Mouse (Mus musculus) liver, embryonic 13.5 days (tissue): ENCODE measurements around the gene Spo11. TPM values are rescaled to one million over a fixed set of nuclear protein-coding genes. Genes with fewer than 3 reads are reported as not detected.
A peak's percentile ranks its signal among the peaks of the same experiment; 100 is the strongest.

Experiments used
- ATAC-seq: fragments of 200-750 bp; cut with Nextera tagmentation; 2 replicates; pipeline ENCODE4 v1.8.0; 2017; ENCODE audit warnings: low read depth, mild to moderate bottlenecking, moderate number of reproducible peaks, moderate library complexity
- DNase-seq: peaks from one replicate; pipeline ENCODE4 v3.0.0; 2022
- H3K27ac ChIP-seq: fragments of 300-500 bp; sonication (generic); 2 replicates; pipeline ENCODE4 v1.5.1; 2015; ENCODE audit warnings: moderate library complexity, mild to moderate bottlenecking, inconsistent platforms
- H3K27me3 ChIP-seq: fragments of 300-500 bp; sonication (generic); 2 replicates; pipeline ENCODE4 v1.6.1; 2015; ENCODE audit warnings: mild to moderate bottlenecking, inconsistent platforms
- H3K36me3 ChIP-seq: fragments of 300-500 bp; sonication (generic); 2 replicates; pipeline ENCODE4 v1.6.1; 2015; ENCODE audit warnings: mild to moderate bottlenecking, inconsistent platforms
- H3K4me1 ChIP-seq: fragments of 300-500 bp; sonication (generic); replicated peaks from 2 replicates; pipeline ENCODE4 v1.6.1; 2015; ENCODE audit warnings: inconsistent platforms
- H3K4me2 ChIP-seq: fragments of 300-500 bp; sonication (generic); 2 replicates; pipeline ENCODE4 v1.6.1; 2015; ENCODE audit warnings: inconsistent platforms, mild to moderate bottlenecking, moderate library complexity
- H3K4me3 ChIP-seq: fragments of 300-500 bp; sonication (generic); replicated peaks from 2 replicates; pipeline ENCODE4 v1.5.1; 2015; ENCODE audit warnings: mild to moderate bottlenecking, inconsistent platforms
- H3K9ac ChIP-seq: fragments of 300-500 bp; sonication (generic); 2 replicates; pipeline ENCODE4 v1.6.1; 2015; ENCODE audit warnings: mild to moderate bottlenecking, inconsistent platforms
- H3K9me3 ChIP-seq: fragments of 300-500 bp; sonication (generic); replicated peaks from 2 replicates; pipeline ENCODE4 v1.6.1; 2016; ENCODE audit warnings: inconsistent platforms
- whole genome bisulfite sequencing: fragments of 180-500 bp; shearing (Covaris S2); methylation state at CpG from one replicate; pipeline ENCODE4 v1.1.7; 2015; ENCODE audit not compliant: insufficient replicate concordance; 5-methylcytosine and 5-hydroxymethylcytosine counted together
- polyA plus RNA-seq: library from polyadenylated mRNA; unstranded; fragments of >200 nt; fragmentation: Nextera tagmentation; extraction: Ambion mirVana; gene quantifications from 2 replicates; pipeline ENCODE4 v1.2.1, GENCODE M21; 2015

The Spo11 gene
- polyA plus RNA-seq, 1 experiment from 2014 or later: 0.08 TPM

GRCm38 (mm10) chr2:173036055-173036454 is 58.6 kb downstream of the Spo11 start:
- 60% methylated on average over 5 of the region's 5 CpGs for WGBS
- Histone ChIP-seq H3K4me2 (peak overlapping the region; percentile 79), H3K27ac (peak overlapping the region; percentile 100), H3K4me3 (peak overlapping the region; percentile 32), H3K9me3 (no peaks in the 10 kb centered on the region), H3K36me3 (peaks cover 71% of the 10 kb centered on the region), H3K27me3 (no peaks in the 10 kb centered on the region), H3K9ac (peak overlapping the region; percentile 98), H3K4me1 (peaks cover 100% of the 10 kb centered on the region)
- ATAC-seq (no peak), DNase-seq (no peak)

GRCm38 (mm10) chr2:173036611-173037010 is 59.1 kb downstream of the Spo11 start:
- DNase-seq (peak; percentile 66), ATAC-seq (0 out of 2 replicates have a peak, but pooled peaks have one; percentile 1)
- Histone ChIP-seq H3K4me1 (peaks cover 100% of the 10 kb centered on the region), H3K4me3 (peak overlapping the region; percentile 32), H3K27ac (peak overlapping the region; percentile 100), H3K9ac (peak overlapping the region; percentile 98), H3K27me3 (no peaks in the 10 kb centered on the region), H3K9me3 (no peaks in the 10 kb centered on the region), H3K36me3 (peaks cover 66% of the 10 kb centered on the region), H3K4me2 (peak overlapping the region; percentile 79)
- WGBS: 8% methylated on average over 4 of the region's 4 CpGs

- ATAC-seq (no peak), DNase-seq (peak; percentile 60)
- H3K9me3 ChIP-seq: no peaks in the 10 kb centered on the region
- peak overlapping the region; percentile 100 for H3K27ac ChIP-seq
- peaks cover 100% of the 10 kb centered on the region for H3K4me1 ChIP-seq
- peaks cover 58% of the 10 kb centered on the region for H3K36me3 ChIP-seq
- H3K9ac ChIP-seq: peak overlapping the region; percentile 98
- H3K4me2 ChIP-seq: peak overlapping the region; percentile 79
- WGBS: 37% methylated on average over 5 of the region's 5 CpGs
- H3K4me3 ChIP-seq: peak overlapping the region; percentile 43
- H3K27me3 ChIP-seq: no peaks in the 10 kb centered on the region
These were observed 59.8 kb downstream of the Spo11 start for GRCm38 (mm10) chr2:173037347-173037746.

- peak; percentile 85 for ATAC-seq
- peak overlapping the region; percentile 43 for H3K4me3 ChIP-seq
- H3K36me3 ChIP-seq: peaks cover 52% of the 10 kb centered on the region
- peak overlapping the region; percentile 100 for H3K27ac ChIP-seq
- H3K27me3 ChIP-seq: no peaks in the 10 kb centered on the region
- peak overlapping the region; percentile 98 for H3K9ac ChIP-seq
- H3K4me2 ChIP-seq: peak overlapping the region; percentile 79
- peaks cover 100% of the 10 kb centered on the region for H3K4me1 ChIP-seq
- no peaks in the 10 kb centered on the region for H3K9me3 ChIP-seq
- WGBS: 21% methylated on average over 7 of the region's 7 CpGs
- DNase-seq: peak; percentile 96
These were observed 60.5 kb downstream of the Spo11 start for GRCm38 (mm10) chr2:173037827-173038607.

DNA sequence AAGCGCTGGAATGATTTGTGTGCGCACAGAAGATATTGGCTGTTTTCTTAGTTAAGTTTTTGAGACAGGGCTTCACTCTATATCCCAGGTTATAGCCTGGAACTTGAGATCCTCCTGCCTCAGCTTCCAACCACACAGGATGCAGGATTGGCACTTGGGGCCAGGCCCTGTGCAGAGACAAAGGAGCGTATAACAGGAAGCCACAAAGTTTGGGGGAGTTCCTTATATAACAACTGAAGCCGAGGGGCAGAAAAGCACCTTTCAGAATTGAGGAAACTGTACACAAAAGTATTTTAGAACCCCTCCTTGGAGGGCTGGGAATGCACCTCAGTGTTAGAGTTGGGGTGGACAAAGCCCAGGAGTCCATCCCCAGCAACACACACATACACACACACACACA is 61.5 kb downstream of the Spo11 start:
- Histone ChIP-seq H3K4me1 (peaks cover 100% of the 10 kb centered on the region), H3K27me3 (no peaks in the 10 kb centered on the region), H3K27ac (peak overlapping the region; percentile 100), H3K9ac (peak overlapping the region; percentile 67), H3K9me3 (no peaks in the 10 kb centered on the region), H3K4me2 (peak overlapping the region; percentile 59), H3K4me3 (peak overlapping the region; percentile 27; the same call in 1 of the 2 replicates), H3K36me3 (peaks cover 41% of the 10 kb centered on the region)
- ATAC-seq (no peak), DNase-seq (no peak)
- 70% methylated on average over 4 of the region's 4 CpGs for WGBS

- Histone ChIP-seq H3K27me3 (no peaks in the 10 kb centered on the region), H3K4me1 (peaks cover 96% of the 10 kb centered on the region), H3K9ac (peak overlapping the region; percentile 67), H3K36me3 (peaks cover 24% of the 10 kb centered on the region), H3K27ac (peak overlapping the region; percentile 100), H3K4me3 (no peak overlapping the region), H3K9me3 (no peaks in the 10 kb centered on the region), H3K4me2 (no peak overlapping the region)
- 78% methylated on average over 3 of the region's 3 CpGs for WGBS
- DNase-seq (no peak), ATAC-seq (no peak)
These were observed 63.3 kb downstream of the Spo11 start for GRCm38 (mm10) chr2:173040803-173041202.

- no peak for DNase-seq
- Histone ChIP-seq H3K4me1 (peaks cover 96% of the 10 kb centered on the region), H3K36me3 (peaks cover 19% of the 10 kb centered on the region), H3K27me3 (no peaks in the 10 kb centered on the region), H3K9me3 (no peaks in the 10 kb centered on the region), H3K4me3 (no peak overlapping the region), H3K4me2 (no peak overlapping the region), H3K27ac (peak overlapping the region; percentile 100), H3K9ac (peak overlapping the region; percentile 44)
- WGBS: 59% methylated on average over 5 of the region's 5 CpGs
- no peak for ATAC-seq
These were observed 63.7 kb downstream of the Spo11 start for GRCm38 (mm10) chr2:173041242-173041641.

DNA sequence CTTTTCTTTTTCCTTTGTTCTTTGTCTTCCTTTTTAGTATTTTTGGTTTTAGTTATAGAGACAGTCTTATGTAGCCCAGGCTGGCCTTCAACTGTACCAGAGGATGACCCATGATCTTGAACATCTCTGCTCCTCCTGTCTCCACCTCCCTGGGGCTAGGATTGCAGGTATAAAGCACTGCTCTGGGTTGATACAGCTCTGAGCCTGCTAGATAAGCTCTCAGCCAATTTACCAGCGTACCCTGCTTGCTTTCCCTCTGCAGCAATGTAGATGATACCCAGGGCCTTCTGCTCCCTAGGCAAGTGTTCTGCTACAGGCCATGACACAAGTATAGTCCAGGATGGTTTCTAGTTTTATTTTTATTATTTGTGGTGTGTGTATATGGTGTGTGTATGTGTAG is 64.4 kb downstream of the Spo11 start:
- Histone ChIP-seq H3K27ac (peak overlapping the region; percentile 100), H3K4me1 (peaks cover 96% of the 10 kb centered on the region), H3K4me3 (no peak overlapping the region), H3K9me3 (no peaks in the 10 kb centered on the region), H3K9ac (peak overlapping the region; percentile 30; the same call in 1 of the 2 replicates), H3K27me3 (no peaks in the 10 kb centered on the region), H3K36me3 (peaks cover 14% of the 10 kb centered on the region), H3K4me2 (no peak overlapping the region)
- DNase-seq (no peak), ATAC-seq (peak; percentile 4; the same call in 1 of the 2 replicates)
- WGBS: 14% methylated on average over 1 of the region's 1 CpGs

GRCm38 (mm10) chr2:173042504-173043162 is 65.1 kb downstream of the Spo11 start:
- H3K9ac ChIP-seq: peak overlapping the region; percentile 30; the same call in 1 of the 2 replicates
- H3K36me3 ChIP-seq: peaks cover 13% of the 10 kb centered on the region
- peak overlapping the region; percentile 100 for H3K27ac ChIP-seq
- H3K4me2 ChIP-seq: no peak overlapping the region
- H3K4me3 ChIP-seq: no peak overlapping the region
- H3K27me3 ChIP-seq: no peaks in the 10 kb centered on the region
- no peaks in the 10 kb centered on the region for H3K9me3 ChIP-seq
- no peak for DNase-seq
- 73% methylated on average over 11 of the region's 11 CpGs for WGBS
- no peak for ATAC-seq
- peaks cover 96% of the 10 kb centered on the region for H3K4me1 ChIP-seq
